Mouse (Mus musculus) E14TG2a.4 (cell line): ENCODE measurements around the gene Tnfsf10.

ENCODE experiments used
- CTCF ChIP-seq: conservative IDR thresholded peaks from 2 replicates; pipeline ENCODE4 v1.5.1; 2014; ENCODE audit warnings: low read length
- POU5F1 ChIP-seq: IDR thresholded peaks from 2 replicates; pipeline ENCODE4 v1.6.1; 2014; ENCODE audit warnings: low read length, borderline replicate concordance

DNA sequence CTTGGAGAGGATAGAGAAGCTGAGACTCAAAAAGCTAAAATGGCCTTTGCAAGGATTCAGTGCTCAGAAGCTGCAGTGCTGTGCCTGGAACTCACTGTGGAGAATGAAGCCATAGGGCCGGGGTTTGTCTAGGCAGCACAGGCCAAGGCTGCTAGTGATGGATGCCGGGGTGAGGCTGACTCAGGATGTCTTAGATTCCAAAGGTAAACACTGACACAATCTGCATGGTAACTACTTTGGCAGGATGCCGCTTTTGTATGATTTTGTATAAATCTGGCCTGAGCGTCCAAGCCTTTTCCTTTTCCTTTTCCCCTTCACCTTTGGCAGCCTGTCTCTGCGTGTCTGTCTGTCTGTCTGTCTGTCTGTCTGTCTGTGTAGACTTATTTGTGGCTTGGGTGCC lies 49.5 kb upstream of the Tnfsf10 start:
- no peak for TF ChIP-seq CTCF
- no peak for TF ChIP-seq POU5F1
